Mouse (Mus musculus): ENCODE measurements around the gene Hoxc6. TPM values are rescaled to one million over a fixed set of nuclear protein-coding genes. Genes with fewer than 3 reads are reported as not detected.

Gene Hoxc6
- polyA plus RNA-seq, 1 experiment from 2014 or later = 0.17 TPM

GRCm38 (mm10) chr15:103056396-103056795 is 58.3 kb downstream of the Hoxc6 start:
- H3K4me1 ChIP-seq (ENCODE audit: control insufficient read depth, insufficient read depth, low read length) = no peaks in the 10 kb centered on the region
- no peak overlapping the region for H3K4me2 ChIP-seq (ENCODE audit: low read depth, low read length)
- ATAC-seq (replicated peaks; ENCODE audit: insufficient number of reproducible peaks, low FRiP score, low TSS enrichment, low read depth) (no peak), DNase-seq (ENCODE audit: low spot score) (no peak)
- no peak overlapping the region for H3K9ac ChIP-seq (replicated peaks; ENCODE audit: low read length)
- 40% methylated on average over 2 of the region's 2 CpGs for WGBS
- no peaks in the 10 kb centered on the region for H3K36me3 ChIP-seq (replicated peaks; ENCODE audit: control insufficient read depth, insufficient read depth, low read depth, low read length)
- H3K9me3 ChIP-seq (replicated peaks; ENCODE audit: control insufficient read depth, low read length) = no peaks in the 10 kb centered on the region
- no peak overlapping the region for H3K27ac ChIP-seq (replicated peaks; ENCODE audit: low read depth, low read length)
- peaks cover 64% of the 10 kb centered on the region for H3K27me3 ChIP-seq (ENCODE audit: control insufficient read depth, insufficient read depth, low read length)
- no peak overlapping the region for H3K4me3 ChIP-seq (ENCODE audit: low read depth, low read length)

- Histone ChIP-seq H3K36me3 (replicated peaks; ENCODE audit: control insufficient read depth, insufficient read depth, low read depth, low read length) (no peaks in the 10 kb centered on the region), H3K9ac (replicated peaks; ENCODE audit: low read length) (no peak overlapping the region), H3K27me3 (ENCODE audit: control insufficient read depth, insufficient read depth, low read length) (peaks cover 82% of the 10 kb centered on the region), H3K9me3 (replicated peaks; ENCODE audit: control insufficient read depth, low read length) (no peaks in the 10 kb centered on the region), H3K27ac (replicated peaks; ENCODE audit: low read depth, low read length) (no peak overlapping the region), H3K4me1 (ENCODE audit: control insufficient read depth, insufficient read depth, low read length) (no peaks in the 10 kb centered on the region), H3K4me2 (ENCODE audit: low read depth, low read length) (no peak overlapping the region), H3K4me3 (ENCODE audit: low read depth, low read length) (no peak overlapping the region)
- ATAC-seq (replicated peaks; ENCODE audit: insufficient number of reproducible peaks, low FRiP score, low TSS enrichment, low read depth) (no peak), DNase-seq (ENCODE audit: low spot score) (no peak)
- WGBS = under 1% methylated on average over 12 of the region's 12 CpGs
These were observed 60.7 kb downstream of the Hoxc6 start for GRCm38 (mm10) chr15:103058715-103059114.

- Histone ChIP-seq H3K4me1 (ENCODE audit: control insufficient read depth, insufficient read depth, low read length) (no peaks in the 10 kb centered on the region), H3K27ac (replicated peaks; ENCODE audit: low read depth, low read length) (no peak overlapping the region), H3K27me3 (ENCODE audit: control insufficient read depth, insufficient read depth, low read length) (peaks cover 82% of the 10 kb centered on the region), H3K9ac (replicated peaks; ENCODE audit: low read length) (no peak overlapping the region), H3K36me3 (replicated peaks; ENCODE audit: control insufficient read depth, insufficient read depth, low read depth, low read length) (no peaks in the 10 kb centered on the region), H3K9me3 (replicated peaks; ENCODE audit: control insufficient read depth, low read length) (no peaks in the 10 kb centered on the region), H3K4me2 (ENCODE audit: low read depth, low read length) (no peak overlapping the region), H3K4me3 (ENCODE audit: low read depth, low read length) (no peak overlapping the region)
- WGBS = under 1% methylated on average over 21 of the region's 21 CpGs
- peak; percentile 54 for DNase-seq (ENCODE audit: low spot score)
- no peak for ATAC-seq (replicated peaks; ENCODE audit: insufficient number of reproducible peaks, low FRiP score, low TSS enrichment, low read depth)
These were observed 61.4 kb downstream of the Hoxc6 start for GRCm38 (mm10) chr15:103059393-103059992.

GRCm38 (mm10) chr15:103060021-103060340 is 61.9 kb downstream of the Hoxc6 start:
- Histone ChIP-seq H3K9me3 (replicated peaks; ENCODE audit: control insufficient read depth, low read length) (no peaks in the 10 kb centered on the region), H3K36me3 (replicated peaks; ENCODE audit: control insufficient read depth, insufficient read depth, low read depth, low read length) (no peaks in the 10 kb centered on the region), H3K9ac (replicated peaks; ENCODE audit: low read length) (no peak overlapping the region), H3K27ac (replicated peaks; ENCODE audit: low read depth, low read length) (no peak overlapping the region), H3K4me3 (ENCODE audit: low read depth, low read length) (no peak overlapping the region), H3K27me3 (ENCODE audit: control insufficient read depth, insufficient read depth, low read length) (peaks cover 81% of the 10 kb centered on the region), H3K4me1 (ENCODE audit: control insufficient read depth, insufficient read depth, low read length) (no peaks in the 10 kb centered on the region), H3K4me2 (ENCODE audit: low read depth, low read length) (no peak overlapping the region)
- WGBS = 3% methylated on average over 11 of the region's 11 CpGs
- ATAC-seq (replicated peaks; ENCODE audit: insufficient number of reproducible peaks, low FRiP score, low TSS enrichment, low read depth) (no peak), DNase-seq (ENCODE audit: low spot score) (no peak)

GRCm38 (mm10) chr15:103060341-103061130 is 62.5 kb downstream of the Hoxc6 start:
- H3K9me3 ChIP-seq (replicated peaks; ENCODE audit: control insufficient read depth, low read length) = no peaks in the 10 kb centered on the region
- no peak for DNase-seq (ENCODE audit: low spot score)
- no peaks in the 10 kb centered on the region for H3K4me1 ChIP-seq (ENCODE audit: control insufficient read depth, insufficient read depth, low read length)
- WGBS = 1% methylated on average over 36 of the region's 36 CpGs
- no peak for ATAC-seq (replicated peaks; ENCODE audit: insufficient number of reproducible peaks, low FRiP score, low TSS enrichment, low read depth)
- H3K36me3 ChIP-seq (replicated peaks; ENCODE audit: control insufficient read depth, insufficient read depth, low read depth, low read length) = no peaks in the 10 kb centered on the region
- H3K27ac ChIP-seq (replicated peaks; ENCODE audit: low read depth, low read length) = no peak overlapping the region
- H3K9ac ChIP-seq (replicated peaks; ENCODE audit: low read length) = no peak overlapping the region
- peaks cover 81% of the 10 kb centered on the region for H3K27me3 ChIP-seq (ENCODE audit: control insufficient read depth, insufficient read depth, low read length)
- H3K4me3 ChIP-seq (ENCODE audit: low read depth, low read length) = no peak overlapping the region
- H3K4me2 ChIP-seq (ENCODE audit: low read depth, low read length) = no peak overlapping the region

- no peak overlapping the region for H3K4me2 ChIP-seq (ENCODE audit: low read depth, low read length)
- ATAC-seq (replicated peaks; ENCODE audit: insufficient number of reproducible peaks, low FRiP score, low TSS enrichment, low read depth) = no peak
- no peak overlapping the region for H3K27ac ChIP-seq (replicated peaks; ENCODE audit: low read depth, low read length)
- H3K27me3 ChIP-seq (ENCODE audit: control insufficient read depth, insufficient read depth, low read length) = peaks cover 83% of the 10 kb centered on the region
- no peak overlapping the region for H3K4me3 ChIP-seq (ENCODE audit: low read depth, low read length)
- no peak for DNase-seq (ENCODE audit: low spot score)
- H3K9me3 ChIP-seq (replicated peaks; ENCODE audit: control insufficient read depth, low read length) = no peaks in the 10 kb centered on the region
- no peak overlapping the region for H3K9ac ChIP-seq (replicated peaks; ENCODE audit: low read length)
- H3K36me3 ChIP-seq (replicated peaks; ENCODE audit: control insufficient read depth, insufficient read depth, low read depth, low read length) = no peaks in the 10 kb centered on the region
- under 1% methylated on average over 30 of the region's 30 CpGs for WGBS
- H3K4me1 ChIP-seq (ENCODE audit: control insufficient read depth, insufficient read depth, low read length) = no peaks in the 10 kb centered on the region
These were observed 63.2 kb downstream of the Hoxc6 start for GRCm38 (mm10) chr15:103061131-103061825.

MicroRNAs within 50 kb of the gene (microRNA counts, 519-probe panel; counts per million panel counts)
- microRNA mmu-miR-615-3p = not detected
- not detected for microRNA mmu-miR-615-5p

Small RNA genes within 50 kb of the gene (microRNA-seq; reads per million reads assigned to microRNA genes)
- 5.2 reads per million, percentile 4 among the genes with 10 or more reads in this experiment for gene Mir196a-2 (ENCODE audit: borderline number of aligned reads)
- gene Mir615 (ENCODE audit: borderline number of aligned reads) = 92.7 reads per million, percentile 39 among the genes with 10 or more reads in this experiment

Other genes with a start within 250 kb of the Hoxc6 start
- 0.17 TPM in 1 of 2 replicates, not detected in the other for gene Hoxc13, start 77.2 kb upstream of the Hoxc6 start, polyA plus RNA-seq (2014; fragmentation: Nextera tagmentation; extraction: Ambion mirVana)
- not detected in 2 replicates for gene Hoxc12, start 61.5 kb upstream of the Hoxc6 start, polyA plus RNA-seq (2014; fragmentation: Nextera tagmentation; extraction: Ambion mirVana)
- gene Hoxc11, start 43.8 kb upstream of the Hoxc6 start, polyA plus RNA-seq (2014; fragmentation: Nextera tagmentation; extraction: Ambion mirVana) = not detected in 2 replicates
- not detected in 2 replicates for gene Hoxc10, start 31.5 kb upstream of the Hoxc6 start, polyA plus RNA-seq (2014; fragmentation: Nextera tagmentation; extraction: Ambion mirVana)
- gene Hoxc5, start 30.8 kb upstream of the Hoxc6 start, polyA plus RNA-seq (2014; fragmentation: Nextera tagmentation; extraction: Ambion mirVana) = 0.53 and 1.0 TPM in 2 replicates
- not detected in 2 replicates for gene Hoxc9, start 21.8 kb upstream of the Hoxc6 start, polyA plus RNA-seq (2014; fragmentation: Nextera tagmentation; extraction: Ambion mirVana)
- not detected in 2 replicates for gene Hoxc8, start 7.7 kb upstream of the Hoxc6 start, polyA plus RNA-seq (2014; fragmentation: Nextera tagmentation; extraction: Ambion mirVana)
- 1.6 and 1.7 TPM in 2 replicates for gene Hoxc4, start 20.7 kb downstream of the Hoxc6 start, polyA plus RNA-seq (2014; fragmentation: Nextera tagmentation; extraction: Ambion mirVana)
- 17.8 and 20.5 TPM in 2 replicates for gene Smug1, start 168.8 kb downstream of the Hoxc6 start, polyA plus RNA-seq (2014; fragmentation: Nextera tagmentation; extraction: Ambion mirVana)
- gene Cbx5, start 241.6 kb downstream of the Hoxc6 start, polyA plus RNA-seq (2014; fragmentation: Nextera tagmentation; extraction: Ambion mirVana) = 210 and 217 TPM in 2 replicates
- 1,361 and 1,483 TPM in 2 replicates for gene Hnrnpa1, start 242.2 kb downstream of the Hoxc6 start, polyA plus RNA-seq (2014; fragmentation: Nextera tagmentation; extraction: Ambion mirVana)